Mouse (Mus musculus) G1E-ER4 (cell line): ENCODE data around the gene Kif3a. TPM values are rescaled to one million over a fixed set of nuclear protein-coding genes. Genes with fewer than 3 reads are reported as not detected.
A peak's percentile ranks its signal among the peaks of the same experiment; 100 is the strongest.

Source experiments
- GATA1 ChIP-seq: IDR thresholded peaks from one replicate; pipeline ENCODE4 v1.8.0; 2012; ENCODE audit warnings: low read length, inconsistent platforms
- polyA plus RNA-seq: library from polyadenylated mRNA; stranded (reverse); fragments of >175 nt; gene quantifications from 2 replicates; pipeline ENCODE4 v1.2.3, GENCODE M21; 2012

Kif3a gene
- polyA plus RNA-seq, result 6.9 and 7.2 TPM in 2 replicates

- no peak for TF ChIP-seq GATA1
Observed at GRCm38 (mm10) chr11:53567224-53568014, at the start of gene Kif3a. TSS of gene Kif3a (plus strand) at chr11:53567379.

- no peak for TF ChIP-seq GATA1
Observed at GRCm38 (mm10) chr11:53518759-53519158, 48.4 kb upstream of the Kif3a start.

GRCm38 (mm10) chr11:53519207-53520121 lies 47.7 kb upstream of the Kif3a start, which contains the start of gene Sept8:
TSS of gene Sept8 (plus strand) at chr11:53519257.
- no peak for TF ChIP-seq GATA1

- no peak for TF ChIP-seq GATA1
Observed at GRCm38 (mm10) chr11:53520122-53520978, 46.8 kb upstream of the Kif3a start.

DNA sequence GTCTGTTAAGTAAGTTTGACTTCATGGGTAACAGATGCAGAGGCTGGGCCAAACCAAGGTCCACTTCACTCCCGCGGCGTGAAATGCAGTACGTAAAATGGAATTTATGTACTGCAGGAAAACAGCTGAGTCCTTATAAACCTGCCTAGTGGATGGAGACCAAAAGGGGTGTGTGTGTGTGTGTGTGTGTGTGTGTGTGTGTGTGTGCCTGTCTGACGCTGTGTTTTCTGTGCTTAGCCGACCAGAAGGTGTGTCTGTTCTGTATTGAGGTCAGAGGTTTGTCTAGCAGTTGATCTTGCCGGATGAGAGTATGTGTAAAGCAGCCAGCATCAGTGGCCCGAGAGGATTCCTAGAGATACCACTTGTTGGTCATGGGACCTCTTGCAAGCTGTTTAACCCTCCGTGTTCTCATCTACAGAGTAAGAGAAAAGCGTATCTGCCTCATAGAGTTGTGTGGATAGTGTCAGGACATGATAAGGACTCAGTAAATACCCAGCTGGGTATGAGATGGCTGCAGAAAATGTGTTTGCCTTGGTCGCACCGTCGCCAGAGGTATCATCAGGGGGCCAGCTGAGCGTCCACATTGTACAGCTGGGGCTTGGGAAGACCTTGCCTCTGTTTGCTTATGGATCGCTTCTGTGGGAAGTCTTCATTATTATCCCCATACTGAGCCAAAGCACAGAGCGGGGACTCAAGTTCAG lies 45.9 kb upstream of the Kif3a start:
- TF ChIP-seq GATA1, result peak; percentile 52

GRCm38 (mm10) chr11:53521821-53522131 lies 45.4 kb upstream of the Kif3a start:
- TF ChIP-seq GATA1, result no peak

DNA sequence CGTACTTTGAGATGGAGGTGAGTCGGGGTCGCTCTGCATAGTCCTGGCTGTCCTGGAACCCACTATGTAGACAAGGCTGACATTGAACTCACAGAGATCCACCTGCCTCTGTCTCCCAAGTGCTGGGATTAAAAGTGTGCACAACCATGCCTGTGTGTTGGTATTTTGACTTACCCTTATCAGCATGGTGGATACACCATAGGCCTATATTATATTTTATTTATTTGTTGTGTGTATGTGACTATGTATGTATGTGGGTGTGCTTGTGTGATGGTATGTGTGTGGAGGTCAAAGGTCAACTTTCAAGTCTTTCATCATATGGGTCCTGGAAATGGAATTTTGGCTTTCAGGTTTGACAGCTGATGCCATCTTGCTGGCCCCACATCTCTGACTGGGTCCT lies 44.8 kb upstream of the Kif3a start:
- no peak for TF ChIP-seq GATA1

- TF ChIP-seq GATA1, result no peak
Observed at GRCm38 (mm10) chr11:53522930-53523329, 44.2 kb upstream of the Kif3a start.

DNA sequence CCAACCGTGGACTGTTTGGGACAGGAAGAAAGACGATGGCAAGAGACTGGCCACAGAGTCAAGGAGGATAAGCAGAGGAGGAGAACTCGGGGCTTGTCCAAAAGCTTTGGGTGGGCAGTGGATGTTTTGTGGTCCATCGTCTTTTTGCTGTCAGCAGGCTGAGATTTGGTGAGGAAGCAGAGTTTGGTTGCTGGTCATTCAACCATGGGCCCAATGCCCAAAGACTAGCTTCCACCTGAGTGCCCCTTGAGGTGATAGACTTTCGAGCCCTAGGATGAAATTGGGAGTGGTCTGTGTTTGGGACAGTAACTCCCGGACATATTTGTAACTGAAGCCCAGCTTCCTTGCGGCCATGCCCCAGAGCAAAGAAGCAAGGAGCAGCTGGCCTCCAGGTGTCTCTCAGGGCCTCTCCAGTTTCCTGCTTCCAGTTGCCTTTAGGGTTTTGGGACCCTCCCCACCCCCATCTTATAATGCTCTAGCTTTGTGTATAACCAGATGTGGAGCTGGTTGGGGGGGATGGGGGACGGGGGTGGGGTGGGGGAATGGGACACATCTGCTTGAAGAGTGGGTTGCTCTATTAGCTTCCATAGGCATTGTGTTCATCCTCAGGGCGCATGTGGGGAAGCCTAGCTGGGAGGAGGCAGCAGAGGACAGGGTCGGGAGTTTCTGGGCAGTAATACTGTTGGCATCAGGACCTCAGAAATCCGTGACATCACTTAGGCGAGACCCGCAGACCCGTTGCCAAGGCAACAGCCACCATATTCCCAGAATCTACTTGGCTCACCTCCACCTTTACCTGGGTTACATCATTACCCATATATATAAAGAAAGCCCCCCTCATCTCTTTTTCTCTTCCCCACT lies 43.4 kb upstream of the Kif3a start:
- TF ChIP-seq GATA1, result no peak

DNA sequence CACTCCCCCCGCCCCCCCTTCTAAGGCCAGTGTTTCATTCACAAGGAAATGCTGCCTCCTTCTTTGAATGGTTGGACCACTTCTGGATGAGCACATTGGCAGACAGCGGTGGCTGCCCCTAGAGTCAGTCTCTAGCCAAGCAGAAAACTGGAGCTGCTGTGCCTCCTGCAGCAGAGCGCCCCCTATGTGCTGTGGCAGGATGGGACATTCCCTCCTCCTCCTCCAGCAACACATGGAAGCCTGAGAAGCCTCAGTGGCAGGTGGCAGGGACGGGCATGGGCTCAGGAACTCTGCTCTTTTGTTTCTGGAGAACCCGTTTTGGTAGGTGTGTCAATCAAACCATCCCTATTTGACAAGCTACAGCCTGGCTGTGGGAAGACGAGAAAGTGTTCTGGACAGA lies 42.3 kb upstream of the Kif3a start:
- no peak for TF ChIP-seq GATA1

DNA sequence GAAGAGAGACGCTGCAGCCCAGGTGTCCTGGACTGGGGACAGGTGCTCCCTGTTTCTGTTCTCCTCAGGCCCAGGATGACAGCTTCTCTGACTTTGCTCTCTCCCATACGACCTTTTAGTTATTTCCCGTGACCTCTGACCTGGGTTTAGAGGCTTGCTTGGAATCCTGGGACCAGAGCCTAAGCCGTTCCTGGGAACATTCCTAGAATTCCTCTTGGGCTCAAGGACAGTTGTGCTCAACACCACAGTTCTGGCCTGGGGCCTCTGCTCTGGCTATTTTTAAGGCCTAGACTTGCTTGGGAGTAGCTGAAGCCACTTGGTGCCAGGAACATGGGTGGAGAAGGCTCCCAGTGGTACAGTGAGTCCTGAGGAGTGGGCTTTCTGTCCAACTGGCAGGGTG lies 41.7 kb upstream of the Kif3a start:
- TF ChIP-seq GATA1, result no peak

DNA sequence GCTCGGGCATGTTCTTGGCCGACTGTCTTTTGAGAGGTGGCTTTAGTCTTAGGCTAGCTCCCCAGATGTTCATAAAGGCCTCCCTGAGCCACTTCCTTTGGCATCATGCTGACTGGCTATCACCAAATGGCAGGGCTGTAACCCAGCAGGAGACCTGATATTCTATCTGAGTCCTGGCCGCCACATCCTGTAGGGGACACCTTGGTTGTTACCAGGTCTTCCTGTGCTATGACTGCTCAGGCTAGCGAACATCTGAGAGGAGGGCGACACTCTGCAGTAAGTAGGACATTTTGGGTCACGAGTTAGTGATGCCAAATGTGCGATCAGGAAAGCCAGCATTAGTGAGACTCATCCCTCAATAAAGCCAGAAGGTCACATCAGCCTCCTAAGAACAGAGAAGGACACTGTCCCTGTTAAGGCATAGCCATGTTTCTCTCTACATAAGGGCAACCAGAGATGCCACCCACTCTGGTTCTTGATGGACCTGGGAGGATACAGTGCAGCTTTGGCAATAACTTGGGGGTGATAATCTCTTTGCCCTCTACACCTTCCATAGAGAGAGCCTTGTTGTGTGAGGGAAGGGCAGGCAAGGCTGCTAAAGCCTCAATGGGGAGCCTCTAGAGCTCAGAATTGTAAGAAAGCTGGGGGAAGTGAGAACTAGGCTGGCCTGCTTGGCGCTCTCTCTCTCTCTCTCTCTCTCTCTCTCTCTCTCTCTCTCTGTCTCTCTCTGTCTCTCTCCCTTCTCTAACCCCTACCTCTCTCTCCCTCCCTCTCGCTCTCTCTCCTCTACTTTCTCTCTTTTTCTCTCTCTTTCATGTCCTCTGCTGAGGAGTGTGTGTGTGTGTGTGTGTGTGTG lies 38.6 kb upstream of the Kif3a start:
- TF ChIP-seq GATA1, result no peak

DNA sequence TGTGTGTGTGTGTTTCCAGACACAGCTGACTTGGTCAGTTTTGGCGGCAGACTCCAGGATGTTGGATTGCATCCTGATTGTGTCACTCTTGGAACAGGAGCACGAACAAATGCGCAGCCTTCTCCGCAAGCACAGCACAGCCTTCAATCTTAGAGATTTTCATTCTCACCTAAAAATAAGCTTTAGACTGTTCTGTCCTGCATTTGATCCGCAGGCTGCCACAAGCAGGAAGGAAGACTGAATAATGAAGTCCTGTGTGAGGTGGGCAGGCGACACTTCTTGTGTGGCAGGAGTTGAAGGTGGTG lies 38.0 kb upstream of the Kif3a start:
- TF ChIP-seq GATA1, result no peak
